Mouse (Mus musculus): ENCODE data around the gene Cdhr3.

GRCm38 (mm10) chr12:33024524-33024923 is 68.2 kb downstream of the Cdhr3 start:
- TF ChIP-seq CTCF (IDR thresholded peaks at IDR 0.05; ENCODE audit: low read depth) (no peak), EP300 (IDR thresholded peaks at IDR 0.05; ENCODE audit: low read depth) (no peak)

All from liver, embryonic 14.5 days (tissue).